Mouse (Mus musculus): ENCODE data around the gene 1700021F05Rik. TPM values are rescaled to one million over a fixed set of nuclear protein-coding genes. Genes with fewer than 3 reads are reported as not detected.
A peak's percentile ranks its signal among the peaks of the same experiment; 100 is the strongest.
"Not testable (repeated sequence)": the region's sequence is repeated elsewhere in the genome, so short reads cannot be mapped to it uniquely, and the experiment has no call there.

The 1700021F05Rik gene
- polyA plus RNA-seq, 1 experiment from 2014 or later = 31.2 TPM

- Histone ChIP-seq H3K9ac (replicated peaks) (no peak overlapping the region), H3K9me3 (ENCODE audit: low read length) (no peaks in the 10 kb centered on the region), H3K4me3 (ENCODE audit: low read depth, low read length) (no peak overlapping the region), H3K4me1 (ENCODE audit: insufficient read depth) (peaks cover 21% of the 10 kb centered on the region), H3K36me3 (replicated peaks; ENCODE audit: insufficient read depth, low read length) (peaks cover 10% of the 10 kb centered on the region; the same call in 1 of the 2 replicates), H3K27me3 (ENCODE audit: insufficient read depth, low read length) (no peaks in the 10 kb centered on the region), H3K27ac (ENCODE audit: low read depth) (peak overlapping the region; percentile 44), H3K4me2 (ENCODE audit: low read depth, low read length) (no peak overlapping the region)
- 83% methylated on average over 7 of the region's 7 CpGs for WGBS (ENCODE audit: insufficient replicate concordance)
- TF ChIP-seq CTCF (IDR thresholded peaks at IDR 0.05; ENCODE audit: low read depth) (no peak), EP300 (IDR thresholded peaks at IDR 0.05; ENCODE audit: low read depth) (no peak)
- DNase-seq (no peak), ATAC-seq (no peak)
Observed at GRCm38 (mm10) chr10:43537652-43538051, 3.1 kb downstream of the 1700021F05Rik start.

- Histone ChIP-seq H3K36me3 (replicated peaks; ENCODE audit: insufficient read depth, low read length) (peaks cover 26% of the 10 kb centered on the region), H3K4me2 (ENCODE audit: low read depth, low read length) (no peak overlapping the region), H3K4me1 (ENCODE audit: insufficient read depth) (peaks cover 14% of the 10 kb centered on the region), H3K27ac (ENCODE audit: low read depth) (no peak overlapping the region), H3K9ac (replicated peaks) (no peak overlapping the region), H3K9me3 (ENCODE audit: low read length) (no peaks in the 10 kb centered on the region), H3K4me3 (ENCODE audit: low read depth, low read length) (no peak overlapping the region), H3K27me3 (ENCODE audit: insufficient read depth, low read length) (no peaks in the 10 kb centered on the region)
- no peak for DNase-seq
- 31% methylated on average over 1 of the region's 1 CpGs for WGBS (ENCODE audit: insufficient replicate concordance)
- no peak for ATAC-seq
- TF ChIP-seq CTCF (IDR thresholded peaks at IDR 0.05; ENCODE audit: low read depth) (no peak), EP300 (IDR thresholded peaks at IDR 0.05; ENCODE audit: low read depth) (no peak)
Observed at GRCm38 (mm10) chr10:43534382-43534781, 6.4 kb downstream of the 1700021F05Rik start.

- TF ChIP-seq EP300 (IDR thresholded peaks at IDR 0.05; ENCODE audit: low read depth) = no peak
- no peak for TF ChIP-seq CTCF (IDR thresholded peaks at IDR 0.05; ENCODE audit: low read depth)
- ATAC-seq (peak; percentile 56; the same call in 1 of the 2 replicates), DNase-seq (no peak)
- no peak overlapping the region for H3K4me3 ChIP-seq (ENCODE audit: low read depth, low read length)
- H3K9ac ChIP-seq (replicated peaks) = no peak overlapping the region
- H3K4me1 ChIP-seq (ENCODE audit: insufficient read depth) = no peaks in the 10 kb centered on the region; the same call in 1 of the 2 replicates
- H3K36me3 ChIP-seq (replicated peaks; ENCODE audit: insufficient read depth, low read length) = peaks cover 22% of the 10 kb centered on the region
- H3K9me3 ChIP-seq (ENCODE audit: low read length) = no peaks in the 10 kb centered on the region
- H3K4me2 ChIP-seq (ENCODE audit: low read depth, low read length) = no peak overlapping the region
- H3K27me3 ChIP-seq (ENCODE audit: insufficient read depth, low read length) = no peaks in the 10 kb centered on the region
- WGBS (ENCODE audit: insufficient replicate concordance) = 52% methylated on average over 15 of the region's 15 CpGs
- no peak overlapping the region for H3K27ac ChIP-seq (ENCODE audit: low read depth)
Observed at GRCm38 (mm10) chr10:43527283-43528269, 13.2 kb downstream of the 1700021F05Rik start.

- ATAC-seq; H3K27ac ChIP-seq (ENCODE audit: low read depth); H3K36me3 ChIP-seq (replicated peaks; ENCODE audit: insufficient read depth, low read length); H3K9ac ChIP-seq (replicated peaks); H3K4me1 ChIP-seq (ENCODE audit: insufficient read depth); DNase-seq; H3K27me3 ChIP-seq (ENCODE audit: insufficient read depth, low read length); H3K4me2 ChIP-seq (ENCODE audit: low read depth, low read length); H3K9me3 ChIP-seq (ENCODE audit: low read length); H3K4me3 ChIP-seq (ENCODE audit: low read depth, low read length): not testable (repeated sequence)
- WGBS (ENCODE audit: insufficient replicate concordance) = 89% methylated on average over 10 of the region's 10 CpGs
Observed at GRCm38 (mm10) chr10:43523931-43524330, 16.9 kb downstream of the 1700021F05Rik start, which contains the start of gene Gm9803. Gene Gm9803 (plus strand): TSS chr10:43524084.

- no peak overlapping the region for H3K9ac ChIP-seq (replicated peaks)
- peaks cover 8% of the 10 kb centered on the region for H3K4me1 ChIP-seq (ENCODE audit: insufficient read depth)
- DNase-seq (no peak), ATAC-seq (no peak)
- WGBS (ENCODE audit: insufficient replicate concordance) = 81% methylated on average over 2 of the region's 2 CpGs
- no peak for TF ChIP-seq CTCF (IDR thresholded peaks at IDR 0.05; ENCODE audit: low read depth)
- TF ChIP-seq EP300 (IDR thresholded peaks at IDR 0.05; ENCODE audit: low read depth) = no peak
- no peaks in the 10 kb centered on the region for H3K9me3 ChIP-seq (ENCODE audit: low read length)
- H3K4me3 ChIP-seq (ENCODE audit: low read depth, low read length) = no peak overlapping the region
- peak overlapping the region; percentile 6; the same call in 1 of the 2 replicates for H3K4me2 ChIP-seq (ENCODE audit: low read depth, low read length)
- no peak overlapping the region for H3K27ac ChIP-seq (ENCODE audit: low read depth)
- no peaks in the 10 kb centered on the region for H3K27me3 ChIP-seq (ENCODE audit: insufficient read depth, low read length)
- H3K36me3 ChIP-seq (replicated peaks; ENCODE audit: insufficient read depth, low read length) = no peaks in the 10 kb centered on the region
Observed at GRCm38 (mm10) chr10:43519977-43520376, 20.8 kb downstream of the 1700021F05Rik start.

- Histone ChIP-seq H3K9ac (replicated peaks) (peak overlapping the region; percentile 38; the same call in 1 of the 2 replicates), H3K4me3 (ENCODE audit: low read depth, low read length) (peak overlapping the region; percentile 35), H3K27ac (ENCODE audit: low read depth) (peak overlapping the region; percentile 74), H3K9me3 (ENCODE audit: low read length) (no peaks in the 10 kb centered on the region), H3K27me3 (ENCODE audit: insufficient read depth, low read length) (no peaks in the 10 kb centered on the region), H3K36me3 (replicated peaks; ENCODE audit: insufficient read depth, low read length) (0 out of 2 replicates have a peak, but pooled peaks cover 2% of the 10 kb centered on the region), H3K4me2 (ENCODE audit: low read depth, low read length) (no peak overlapping the region; the same call in 1 of the 2 replicates), H3K4me1 (ENCODE audit: insufficient read depth) (peaks cover 8% of the 10 kb centered on the region)
- ATAC-seq (peak; percentile 80), DNase-seq (peak; percentile 57)
- 75% methylated on average over 12 of the region's 13 CpGs for WGBS (ENCODE audit: insufficient replicate concordance)
- TF ChIP-seq CTCF (IDR thresholded peaks at IDR 0.05; ENCODE audit: low read depth) (no peak), EP300 (IDR thresholded peaks at IDR 0.05; ENCODE audit: low read depth) (0 out of 2 replicates have a peak, but pooled peaks have one; percentile 23)
Observed at GRCm38 (mm10) chr10:43518368-43518767, 22.4 kb downstream of the 1700021F05Rik start.

All from liver, postnatal 0 days (tissue).